Mouse (Mus musculus) ovary, postnatal 10 days (tissue): ENCODE data around the gene Taar3.

Source experiments
- DNase-seq: peaks from one replicate; pipeline ENCODE4 v3.0.0; 2022; ENCODE audit warnings: low spot score

Gene Taar3

DNA sequence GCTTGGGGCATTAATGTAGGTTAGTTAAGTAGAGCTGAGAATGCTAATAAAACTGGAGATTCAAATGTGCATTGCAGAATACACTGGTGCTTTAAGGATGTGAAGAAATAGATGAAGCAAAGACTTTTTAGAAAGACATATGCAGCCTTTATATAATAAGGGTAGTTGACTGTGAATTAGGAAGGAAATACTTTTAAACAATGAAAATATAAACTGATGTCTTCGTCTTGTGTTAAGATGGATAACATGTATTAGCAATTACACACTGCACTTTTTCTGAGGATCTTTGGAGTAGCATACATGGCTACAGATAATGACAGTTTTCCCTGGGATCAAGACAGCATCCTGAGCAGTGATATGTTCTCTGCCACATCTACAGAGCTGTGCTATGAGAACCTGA lies 50.3 kb downstream of the Taar3 start, which contains the start of gene Taar7b:
Gene Taar7b, plus strand, starts transcription at position 301 of the 400 bp plus-strand sequence.
- DNase-seq = no peak
